Mouse (Mus musculus): Measurements from ENCODE around the gene Camta1. TPM values are rescaled to one million over a fixed set of nuclear protein-coding genes. Genes with fewer than 3 reads are reported as not detected.

The Camta1 gene
- total and polyA plus RNA-seq, 2 experiments: 2.7 to 6.1 TPM

GRCm38 (mm10) chr4:151690041-151690440 is 171.6 kb downstream of the Camta1 start:
- no peak for TF ChIP-seq POLR2A (IDR thresholded peaks at IDR 0.05; ENCODE audit: extremely low read depth, insufficient read depth, low read length)
- no peak for TF ChIP-seq CTCF (IDR thresholded peaks at IDR 0.05; ENCODE audit: low read depth, low read length)
- no peaks in the 10 kb centered on the region for H3K27me3 ChIP-seq (ENCODE audit: control insufficient read depth, insufficient read depth, low read length)
- no peaks in the 10 kb centered on the region for H3K36me3 ChIP-seq (ENCODE audit: control insufficient read depth, insufficient read depth, low read length)
- DNase-seq (ENCODE audit: extremely low read depth, low read depth, low spot score): no peak
- 88% methylated on average over 12 of the region's 12 CpGs for WGBS
- H3K79me2 ChIP-seq (ENCODE audit: control insufficient read depth, insufficient read depth, low read length): no peaks in the 10 kb centered on the region
- H3K27ac ChIP-seq (replicated peaks; ENCODE audit: insufficient read depth, low read depth, low read length): no peak overlapping the region
- no peak overlapping the region for H3K4me3 ChIP-seq (ENCODE audit: insufficient read depth, low read depth, low read length)
- no peak overlapping the region for H3K9ac ChIP-seq (ENCODE audit: low read depth, low read length)
- no peaks in the 10 kb centered on the region for H3K4me1 ChIP-seq (ENCODE audit: control insufficient read depth, insufficient read depth, low read length)

- DNase-seq (ENCODE audit: extremely low read depth, low read depth, low spot score): no peak
- no peak for TF ChIP-seq POLR2A (IDR thresholded peaks at IDR 0.05; ENCODE audit: extremely low read depth, insufficient read depth, low read length)
- Histone ChIP-seq H3K27ac (replicated peaks; ENCODE audit: insufficient read depth, low read depth, low read length) (no peak overlapping the region), H3K4me1 (ENCODE audit: control insufficient read depth, insufficient read depth, low read length) (no peaks in the 10 kb centered on the region), H3K4me3 (ENCODE audit: insufficient read depth, low read depth, low read length) (no peak overlapping the region), H3K9ac (ENCODE audit: low read depth, low read length) (no peak overlapping the region), H3K36me3 (ENCODE audit: control insufficient read depth, insufficient read depth, low read length) (no peaks in the 10 kb centered on the region), H3K79me2 (ENCODE audit: control insufficient read depth, insufficient read depth, low read length) (no peaks in the 10 kb centered on the region), H3K27me3 (ENCODE audit: control insufficient read depth, insufficient read depth, low read length) (no peaks in the 10 kb centered on the region)
- 89% methylated on average over 5 of the region's 5 CpGs for WGBS
These were observed 173.5 kb downstream of the Camta1 start for GRCm38 (mm10) chr4:151688206-151688605.

- H3K27ac ChIP-seq (replicated peaks; ENCODE audit: insufficient read depth, low read depth, low read length): no peak overlapping the region
- WGBS: 85% methylated on average over 7 of the region's 7 CpGs
- TF ChIP-seq POLR2A (IDR thresholded peaks at IDR 0.05; ENCODE audit: extremely low read depth, insufficient read depth, low read length) (no peak), CTCF (IDR thresholded peaks at IDR 0.05; ENCODE audit: low read depth, low read length) (no peak)
- no peaks in the 10 kb centered on the region for H3K4me1 ChIP-seq (ENCODE audit: control insufficient read depth, insufficient read depth, low read length)
- no peak overlapping the region for H3K4me3 ChIP-seq (ENCODE audit: insufficient read depth, low read depth, low read length)
- H3K36me3 ChIP-seq (ENCODE audit: control insufficient read depth, insufficient read depth, low read length): no peaks in the 10 kb centered on the region
- DNase-seq (ENCODE audit: extremely low read depth, low read depth, low spot score): no peak
- H3K9ac ChIP-seq (ENCODE audit: low read depth, low read length): no peak overlapping the region
- H3K27me3 ChIP-seq (ENCODE audit: control insufficient read depth, insufficient read depth, low read length): no peaks in the 10 kb centered on the region
- no peaks in the 10 kb centered on the region for H3K79me2 ChIP-seq (ENCODE audit: control insufficient read depth, insufficient read depth, low read length)
These were observed 177.1 kb downstream of the Camta1 start for GRCm38 (mm10) chr4:151684596-151684995.

GRCm38 (mm10) chr4:151682831-151683488 is 178.7 kb downstream of the Camta1 start:
- Histone ChIP-seq H3K4me1 (ENCODE audit: control insufficient read depth, insufficient read depth, low read length) (no peaks in the 10 kb centered on the region), H3K36me3 (ENCODE audit: control insufficient read depth, insufficient read depth, low read length) (no peaks in the 10 kb centered on the region), H3K9ac (ENCODE audit: low read depth, low read length) (no peak overlapping the region), H3K27ac (replicated peaks; ENCODE audit: insufficient read depth, low read depth, low read length) (no peak overlapping the region), H3K79me2 (ENCODE audit: control insufficient read depth, insufficient read depth, low read length) (no peaks in the 10 kb centered on the region), H3K4me3 (ENCODE audit: insufficient read depth, low read depth, low read length) (no peak overlapping the region), H3K27me3 (ENCODE audit: control insufficient read depth, insufficient read depth, low read length) (no peaks in the 10 kb centered on the region)
- DNase-seq (ENCODE audit: extremely low read depth, low read depth, low spot score): no peak
- no peak for TF ChIP-seq POLR2A (IDR thresholded peaks at IDR 0.05; ENCODE audit: extremely low read depth, insufficient read depth, low read length)
- TF ChIP-seq CTCF (IDR thresholded peaks at IDR 0.05; ENCODE audit: low read depth, low read length): peak; percentile 29
- WGBS: 84% methylated on average over 12 of the region's 12 CpGs

- no peak for DNase-seq (ENCODE audit: extremely low read depth, low read depth, low spot score)
- no peaks in the 10 kb centered on the region for H3K27me3 ChIP-seq (ENCODE audit: control insufficient read depth, insufficient read depth, low read length)
- H3K27ac ChIP-seq (replicated peaks; ENCODE audit: insufficient read depth, low read depth, low read length): no peak overlapping the region
- TF ChIP-seq POLR2A (IDR thresholded peaks at IDR 0.05; ENCODE audit: extremely low read depth, insufficient read depth, low read length): no peak
- no peak for TF ChIP-seq CTCF (IDR thresholded peaks at IDR 0.05; ENCODE audit: low read depth, low read length)
- H3K36me3 ChIP-seq (ENCODE audit: control insufficient read depth, insufficient read depth, low read length): no peaks in the 10 kb centered on the region
- WGBS: 94% methylated on average over 13 of the region's 13 CpGs
- no peak overlapping the region for H3K9ac ChIP-seq (ENCODE audit: low read depth, low read length)
- no peaks in the 10 kb centered on the region for H3K4me1 ChIP-seq (ENCODE audit: control insufficient read depth, insufficient read depth, low read length)
- no peak overlapping the region for H3K4me3 ChIP-seq (ENCODE audit: insufficient read depth, low read depth, low read length)
- no peaks in the 10 kb centered on the region for H3K79me2 ChIP-seq (ENCODE audit: control insufficient read depth, insufficient read depth, low read length)
These were observed 189.2 kb downstream of the Camta1 start for GRCm38 (mm10) chr4:151672452-151672851.

- Histone ChIP-seq H3K4me1 (ENCODE audit: control insufficient read depth, insufficient read depth, low read length) (no peaks in the 10 kb centered on the region), H3K4me3 (ENCODE audit: insufficient read depth, low read depth, low read length) (no peak overlapping the region), H3K27ac (replicated peaks; ENCODE audit: insufficient read depth, low read depth, low read length) (no peak overlapping the region), H3K36me3 (ENCODE audit: control insufficient read depth, insufficient read depth, low read length) (no peaks in the 10 kb centered on the region), H3K27me3 (ENCODE audit: control insufficient read depth, insufficient read depth, low read length) (no peaks in the 10 kb centered on the region), H3K9ac (ENCODE audit: low read depth, low read length) (no peak overlapping the region), H3K79me2 (ENCODE audit: control insufficient read depth, insufficient read depth, low read length) (no peaks in the 10 kb centered on the region)
- no peak for DNase-seq (ENCODE audit: extremely low read depth, low read depth, low spot score)
- no peak for TF ChIP-seq POLR2A (IDR thresholded peaks at IDR 0.05; ENCODE audit: extremely low read depth, insufficient read depth, low read length)
- no peak for TF ChIP-seq CTCF (IDR thresholded peaks at IDR 0.05; ENCODE audit: low read depth, low read length)
- 88% methylated on average over 12 of the region's 12 CpGs for WGBS
These were observed 195.2 kb downstream of the Camta1 start for GRCm38 (mm10) chr4:151666411-151666901.

Data from liver, adult 2 months (tissue).